Comparison of ENCODE assay signal across 7 mouse cellular contexts in the genomic region with DNA sequence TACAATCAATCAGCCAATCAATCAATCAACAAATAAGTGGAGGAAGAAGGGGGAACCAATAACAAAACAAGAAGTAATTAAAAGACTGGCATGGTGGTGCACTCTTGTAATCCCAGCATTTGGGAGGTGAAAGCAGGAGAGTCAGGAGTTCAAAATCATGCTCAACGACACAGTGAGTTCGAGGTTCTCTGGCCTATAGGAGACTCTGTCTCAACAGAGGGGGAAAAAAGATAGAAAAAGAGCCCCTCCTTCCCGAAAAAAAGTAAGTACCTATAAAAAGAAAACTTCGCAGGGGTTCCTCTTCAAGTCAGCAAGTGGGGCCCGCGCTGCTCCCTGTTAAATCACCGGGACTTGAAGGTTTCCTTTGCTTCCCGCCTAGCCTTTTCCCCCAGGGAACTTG. TPM values are rescaled to one million over a fixed set of nuclear protein-coding genes. Genes with fewer than 3 reads are reported as not detected.
DNase-seq lines count a peak whose midpoint lies in the region; ATAC-seq and TF ChIP-seq lines count a peak whose summit lies in the region.

A gene (plus strand): TSS at position 136 of the 400 bp plus-strand sequence.
A gene (minus strand): TSS at position 347 of the 400 bp plus-strand sequence.

- no peak for ATAC-seq in embryonic facial prominence, embryonic 15.5 days (ENCODE audit: insufficient number of reproducible peaks, low FRiP score, low TSS enrichment, low read depth)
- ATAC-seq in heart, postnatal 0 days (ENCODE audit: insufficient read depth, low read depth) = no peak
- 0 out of 2 replicates have a peak, but pooled peaks have one; percentile 75 for ATAC-seq in limb, embryonic 11.5 days (ENCODE audit: insufficient number of reproducible peaks, low FRiP score, low TSS enrichment, low read depth)
- no peak for ATAC-seq in neutrophil, adult 5-6 weeks (ENCODE audit: extremely low read depth, insufficient number of reproducible peaks, low FRiP score, poor library complexity, severe bottlenecking)

- TF ChIP-seq EP300 in heart, postnatal 0 days (IDR thresholded peaks at IDR 0.05; ENCODE audit: low read depth) = no peak

- TF ChIP-seq CTCF in thymus, adult 2 months (IDR thresholded peaks at IDR 0.05; ENCODE audit: borderline replicate concordance, control insufficient read depth, extremely low read depth, insufficient read depth, low read length, poor library complexity) = no peak
- TF ChIP-seq CTCF in heart, postnatal 0 days (IDR thresholded peaks at IDR 0.05; ENCODE audit: low read depth) = no peak

- H3K27ac ChIP-seq in thymus, adult 2 months (ENCODE audit: control insufficient read depth, insufficient read depth, low read length) = peak within 1 kb of the TSS; percentile 27; the same call in 1 of the 2 replicates
- H3K27ac ChIP-seq in embryonic facial prominence, embryonic 15.5 days (replicated peaks) = peak within 1 kb of the TSS; percentile 80
- peak within 1 kb of the TSS; percentile 83 for H3K27ac ChIP-seq in heart, postnatal 0 days (ENCODE audit: low read depth)
- H3K27ac ChIP-seq in limb, embryonic 11.5 days (replicated peaks; ENCODE audit: low read depth, low read length) = peak within 1 kb of the TSS; percentile 56; the same call in 1 of the 2 replicates

- no peak for TF ChIP-seq POLR2A in thymus, adult 2 months (IDR thresholded peaks at IDR 0.05; ENCODE audit: control insufficient read depth, extremely low read depth, insufficient read depth, low read length, poor library complexity)

- peak within 1 kb of the TSS; percentile 89 for H3K4me3 ChIP-seq in thymus, adult 2 months (ENCODE audit: control insufficient read depth, insufficient read depth, low read length)
- H3K4me3 ChIP-seq in embryonic facial prominence, embryonic 15.5 days (replicated peaks) = peak within 1 kb of the TSS; percentile 62
- peak within 1 kb of the TSS; percentile 86 for H3K4me3 ChIP-seq in heart, postnatal 0 days (ENCODE audit: low read depth, low read length)
- peak within 1 kb of the TSS; percentile 65 for H3K4me3 ChIP-seq in limb, embryonic 11.5 days (ENCODE audit: low read depth, low read length)

- no peaks in the 10 kb centered on the region for H3K27me3 ChIP-seq in thymus, adult 2 months (ENCODE audit: control insufficient read depth, insufficient read depth, low read length)
- H3K27me3 ChIP-seq in embryonic facial prominence, embryonic 15.5 days = no peaks in the 10 kb centered on the region
- H3K27me3 ChIP-seq in heart, postnatal 0 days (ENCODE audit: control insufficient read depth, insufficient read depth, low read length) = no peaks in the 10 kb centered on the region
- no peaks in the 10 kb centered on the region for H3K27me3 ChIP-seq in limb, embryonic 11.5 days (ENCODE audit: control insufficient read depth, insufficient read depth, low read length)

- no peaks in the 10 kb centered on the region; the same call in 1 of the 2 replicates for H3K4me1 ChIP-seq in thymus, adult 2 months (replicated peaks; ENCODE audit: control insufficient read depth, insufficient read depth, low read length)
- H3K4me1 ChIP-seq in embryonic facial prominence, embryonic 15.5 days = no peaks in the 10 kb centered on the region
- no peaks in the 10 kb centered on the region for H3K4me1 ChIP-seq in heart, postnatal 0 days (ENCODE audit: control insufficient read depth, insufficient read depth)
- H3K4me1 ChIP-seq in limb, embryonic 11.5 days (ENCODE audit: control insufficient read depth, insufficient read depth, low read length) = 0 out of 2 replicates have a peak, but pooled peaks cover 2% of the 10 kb centered on the region

- H3K4me2 ChIP-seq in embryonic facial prominence, embryonic 15.5 days (replicated peaks) = peak within 1 kb of the TSS; percentile 49
- H3K4me2 ChIP-seq in heart, postnatal 0 days (ENCODE audit: low read depth, low read length) = peak within 1 kb of the TSS; percentile 71
- peak within 1 kb of the TSS; percentile 54 for H3K4me2 ChIP-seq in limb, embryonic 11.5 days (ENCODE audit: low read depth, severe bottlenecking)

- peak within 1 kb of the TSS; percentile 62 for H3K9ac ChIP-seq in embryonic facial prominence, embryonic 15.5 days
- peak within 1 kb of the TSS; percentile 93 for H3K9ac ChIP-seq in heart, postnatal 0 days (replicated peaks; ENCODE audit: low read depth, low read length)
- peak within 1 kb of the TSS; percentile 78 for H3K9ac ChIP-seq in limb, embryonic 11.5 days (ENCODE audit: low read length)

- H3K36me3 ChIP-seq in thymus, adult 2 months (ENCODE audit: control insufficient read depth, insufficient read depth, low read length) = no peaks in the 10 kb centered on the region
- no peaks in the 10 kb centered on the region for H3K36me3 ChIP-seq in embryonic facial prominence, embryonic 15.5 days
- H3K36me3 ChIP-seq in heart, postnatal 0 days (replicated peaks; ENCODE audit: control insufficient read depth, insufficient read depth, low read length) = no peaks in the 10 kb centered on the region
- no peaks in the 10 kb centered on the region for H3K36me3 ChIP-seq in limb, embryonic 11.5 days (ENCODE audit: control insufficient read depth, insufficient read depth, low read length)

- H3K9me3 ChIP-seq in embryonic facial prominence, embryonic 15.5 days (replicated peaks) = no peaks in the 10 kb centered on the region
- no peaks in the 10 kb centered on the region for H3K9me3 ChIP-seq in heart, postnatal 0 days (replicated peaks; ENCODE audit: control insufficient read depth, low read length)
- no peaks in the 10 kb centered on the region for H3K9me3 ChIP-seq in limb, embryonic 11.5 days (ENCODE audit: control insufficient read depth, low read length)

- WGBS in thymus, adult 2 months = 1% methylated on average over 8 of the region's 8 CpGs
- WGBS in embryonic facial prominence, embryonic 15.5 days = 7% methylated on average over 8 of the region's 8 CpGs
- WGBS in heart, postnatal 0 days = 34% methylated on average over 8 of the region's 8 CpGs
- 28% methylated on average over 8 of the region's 8 CpGs for WGBS in limb, embryonic 11.5 days

- DNase-seq in thymus, adult 2 months = no peak
- no peak for DNase-seq in thymus, adult 18-20 months
- DNase-seq in heart, postnatal 0 days (ENCODE audit: low spot score) = no peak
- DNase-seq in limb, embryonic 11.5 days (ENCODE audit: low spot score) = no peak
- no peak for DNase-seq in kidney, postnatal 10 days

RNA-seq across cellular contexts. Expression of the first gene that starts in this region (rescaled TPM):
- polyA plus RNA-seq in thymus, adult 2 months (2012; rRNA removed) = 45.9 and 53.4 TPM in 2 replicates
- polyA plus RNA-seq in embryonic facial prominence, embryonic 15.5 days (2015; fragmentation: Nextera tagmentation; extraction: Ambion mirVana) = 112 and 119 TPM in 2 replicates
- 24.1 and 75.9 TPM in 2 replicates for total RNA-seq in heart, postnatal 0 days (2014; rRNA removed; ENCODE audit: low replicate concordance)
- polyA plus RNA-seq in heart, postnatal 0 days (2015; fragmentation: Nextera tagmentation; extraction: Ambion mirVana) = 210 and 213 TPM in 2 replicates
- 124 and 129 TPM in 2 replicates for polyA plus RNA-seq in limb, embryonic 11.5 days (2014; fragmentation: Nextera tagmentation; extraction: Ambion mirVana)
- 18.5 and 20.9 TPM in 2 replicates for total RNA-seq in neutrophil, adult 5-6 weeks (2017)

RNA-seq across cellular contexts. Expression of the second gene that starts in this region (rescaled TPM):
- 15.3 and 18.9 TPM in 2 replicates for polyA plus RNA-seq in thymus, adult 2 months (2012; rRNA removed)
- 30.1 and 33.2 TPM in 2 replicates for polyA plus RNA-seq in embryonic facial prominence, embryonic 15.5 days (2015; fragmentation: Nextera tagmentation; extraction: Ambion mirVana)
- 16.6 and 19.0 TPM in 2 replicates for total RNA-seq in heart, postnatal 0 days (2014; rRNA removed; ENCODE audit: low replicate concordance)
- 10.5 and 10.7 TPM in 2 replicates for polyA plus RNA-seq in heart, postnatal 0 days (2015; fragmentation: Nextera tagmentation; extraction: Ambion mirVana)
- polyA plus RNA-seq in limb, embryonic 11.5 days (2014; fragmentation: Nextera tagmentation; extraction: Ambion mirVana) = 36.0 and 41.8 TPM in 2 replicates
- total RNA-seq in neutrophil, adult 5-6 weeks (2017) = 44.5 and 47.8 TPM in 2 replicates

Comparison
In these comparisons a context has a peak if more than half of its experiments do, and no peak if none do; other contexts are left out.
1. H3K27ac ChIP-seq: peak in every context shown above with its lines; median percentile 83 in heart, postnatal 0 days; 80 in embryonic facial prominence, embryonic 15.5 days; 56 in limb, embryonic 11.5 days; 27 in thymus, adult 2 months.